Mouse (Mus musculus): ENCODE results near the gene Tenm2. TPM values are rescaled to one million over a fixed set of nuclear protein-coding genes. Genes with fewer than 3 reads are reported as not detected.

Gene Tenm2
- polyA plus RNA-seq, 1 experiment from 2014 or later: 0.23 TPM

GRCm38 (mm10) chr11:36305348-36305950, 930.3 kb downstream of the Tenm2 start:
- Histone ChIP-seq H3K9ac (no peak overlapping the region), H3K4me3 (no peak overlapping the region), H3K4me2 (no peak overlapping the region), H3K36me3 (no peaks in the 10 kb centered on the region), H3K27me3 (replicated peaks) (no peaks in the 10 kb centered on the region), H3K27ac (no peak overlapping the region), H3K9me3 (replicated peaks) (no peaks in the 10 kb centered on the region), H3K4me1 (no peaks in the 10 kb centered on the region)
- ATAC-seq: no peak
- 65% methylated on average over 10 of the region's 10 CpGs for WGBS (ENCODE audit: insufficient replicate concordance)

DNA sequence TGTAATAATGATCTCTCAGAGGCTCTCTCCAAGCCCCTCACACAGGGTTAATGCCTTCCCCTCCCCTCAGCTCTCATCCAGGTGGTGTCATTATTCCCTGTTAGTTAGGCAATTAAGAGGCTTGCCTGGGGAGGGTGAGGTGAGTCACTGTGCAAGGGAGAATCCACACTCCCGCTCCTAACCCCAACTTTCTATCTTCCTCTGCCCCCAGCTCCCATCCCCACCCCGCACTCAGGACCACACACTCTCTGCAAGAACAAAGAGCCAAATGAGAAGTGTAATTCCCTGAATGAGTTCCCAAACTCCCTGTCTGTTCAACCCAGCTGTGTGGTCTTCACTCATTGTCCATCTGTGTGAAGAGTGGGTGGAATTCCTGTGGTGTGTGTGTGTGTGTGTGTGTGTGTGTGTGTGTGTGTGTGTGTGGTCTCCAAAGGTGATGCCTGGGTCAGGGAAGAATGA, 932.8 kb downstream of the Tenm2 start:
- no peak for ATAC-seq
- Histone ChIP-seq H3K9ac (no peak overlapping the region), H3K4me2 (no peak overlapping the region), H3K36me3 (no peaks in the 10 kb centered on the region), H3K27ac (no peak overlapping the region), H3K4me1 (no peaks in the 10 kb centered on the region), H3K9me3 (replicated peaks) (no peaks in the 10 kb centered on the region), H3K4me3 (no peak overlapping the region), H3K27me3 (replicated peaks) (no peaks in the 10 kb centered on the region)
- WGBS (ENCODE audit: insufficient replicate concordance): 46% methylated on average over 2 of the region's 2 CpGs

DNA sequence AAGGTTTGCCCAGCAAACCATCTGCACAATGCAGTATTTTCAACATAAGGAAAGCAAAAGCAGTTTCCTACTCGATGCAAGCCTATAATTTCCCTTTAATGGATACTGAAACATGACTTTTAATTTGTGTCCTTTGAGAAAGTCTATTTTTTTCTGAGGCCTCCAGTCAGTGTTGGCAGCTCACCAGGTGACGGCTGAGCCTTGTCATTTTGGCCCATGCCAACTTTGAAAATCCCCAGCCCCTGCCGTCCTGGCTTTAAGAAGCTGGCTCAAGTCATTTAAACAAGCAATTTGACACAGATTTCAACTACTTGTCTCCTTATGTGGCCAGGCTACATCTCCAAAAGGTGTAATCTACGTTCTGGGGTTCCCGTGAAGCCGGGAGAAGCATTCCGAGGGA, 933.7 kb downstream of the Tenm2 start:
- 60% methylated on average over 7 of the region's 7 CpGs for WGBS (ENCODE audit: insufficient replicate concordance)
- H3K27me3 ChIP-seq (replicated peaks): no peaks in the 10 kb centered on the region
- no peaks in the 10 kb centered on the region for H3K9me3 ChIP-seq (replicated peaks)
- no peak overlapping the region for H3K9ac ChIP-seq
- no peak for ATAC-seq
- H3K27ac ChIP-seq: no peak overlapping the region
- H3K36me3 ChIP-seq: no peaks in the 10 kb centered on the region
- H3K4me2 ChIP-seq: no peak overlapping the region
- no peaks in the 10 kb centered on the region for H3K4me1 ChIP-seq
- H3K4me3 ChIP-seq: no peak overlapping the region

DNA sequence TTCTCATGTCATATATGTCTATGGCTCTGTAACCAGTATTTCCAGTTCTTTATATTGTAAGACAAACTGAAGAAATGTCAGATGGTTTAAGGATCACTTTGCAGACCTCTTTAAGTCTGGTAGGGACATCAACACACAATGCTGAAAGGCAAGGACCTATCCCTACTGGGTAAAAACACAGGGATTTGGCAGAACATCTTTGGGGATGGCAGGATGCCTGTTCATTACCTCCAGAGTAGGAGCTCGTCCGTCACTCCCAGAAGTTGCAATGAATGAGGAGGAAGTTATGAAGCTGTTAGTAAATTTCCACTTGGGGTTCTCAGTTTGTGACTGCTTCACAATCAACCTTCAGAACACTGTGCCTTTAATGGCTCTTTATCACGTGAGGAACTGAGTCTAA, 939.2 kb downstream of the Tenm2 start:
- H3K4me3 ChIP-seq: no peak overlapping the region
- no peaks in the 10 kb centered on the region for H3K4me1 ChIP-seq
- ATAC-seq: no peak
- no peaks in the 10 kb centered on the region for H3K36me3 ChIP-seq
- H3K9me3 ChIP-seq (replicated peaks): no peaks in the 10 kb centered on the region
- H3K27ac ChIP-seq: no peak overlapping the region
- no peak overlapping the region for H3K9ac ChIP-seq
- WGBS (ENCODE audit: insufficient replicate concordance): 54% methylated on average over 3 of the region's 3 CpGs
- H3K27me3 ChIP-seq (replicated peaks): no peaks in the 10 kb centered on the region
- no peak overlapping the region for H3K4me2 ChIP-seq

DNA sequence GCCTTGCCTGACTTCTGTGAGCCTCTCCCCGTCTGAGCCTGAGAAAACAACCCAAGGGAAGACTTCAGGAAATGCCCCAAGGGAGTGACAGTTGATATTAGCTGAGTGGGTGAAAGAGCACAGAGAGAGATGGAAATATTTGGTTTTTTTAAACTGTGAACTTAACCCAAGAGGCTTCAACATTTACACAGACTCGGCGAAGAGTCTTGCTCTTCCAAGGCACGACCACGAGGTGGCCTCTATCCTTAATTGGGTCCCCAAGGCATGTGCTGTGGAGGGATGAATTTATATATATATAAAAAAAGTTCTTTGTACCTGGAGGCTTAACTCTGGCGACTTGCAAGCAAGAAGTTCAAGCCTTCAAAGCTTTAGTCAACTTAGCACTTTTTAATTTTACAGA, 943.6 kb downstream of the Tenm2 start:
- Histone ChIP-seq H3K4me2 (no peak overlapping the region), H3K9ac (no peak overlapping the region), H3K4me3 (no peak overlapping the region), H3K36me3 (no peaks in the 10 kb centered on the region), H3K27me3 (replicated peaks) (no peaks in the 10 kb centered on the region), H3K9me3 (replicated peaks) (no peaks in the 10 kb centered on the region), H3K27ac (no peak overlapping the region), H3K4me1 (no peaks in the 10 kb centered on the region)
- ATAC-seq: no peak
- 45% methylated on average over 6 of the region's 6 CpGs for WGBS (ENCODE audit: insufficient replicate concordance)

GRCm38 (mm10) chr11:36286246-36286645, 949.5 kb downstream of the Tenm2 start:
- H3K4me1 ChIP-seq: no peaks in the 10 kb centered on the region
- ATAC-seq: no peak
- no peaks in the 10 kb centered on the region for H3K27me3 ChIP-seq (replicated peaks)
- H3K36me3 ChIP-seq: no peaks in the 10 kb centered on the region
- no peaks in the 10 kb centered on the region for H3K9me3 ChIP-seq (replicated peaks)
- no peak overlapping the region for H3K9ac ChIP-seq
- H3K4me3 ChIP-seq: no peak overlapping the region
- H3K27ac ChIP-seq: no peak overlapping the region
- no peak overlapping the region for H3K4me2 ChIP-seq
- 61% methylated on average over 6 of the region's 6 CpGs for WGBS (ENCODE audit: insufficient replicate concordance)

GRCm38 (mm10) chr11:36280533-36280932, 955.2 kb downstream of the Tenm2 start:
- Histone ChIP-seq H3K36me3 (no peaks in the 10 kb centered on the region), H3K4me3 (no peak overlapping the region), H3K9ac (no peak overlapping the region), H3K4me2 (no peak overlapping the region), H3K9me3 (replicated peaks) (no peaks in the 10 kb centered on the region), H3K4me1 (no peaks in the 10 kb centered on the region), H3K27me3 (replicated peaks) (no peaks in the 10 kb centered on the region), H3K27ac (no peak overlapping the region)
- 50% methylated on average over 7 of the region's 7 CpGs for WGBS (ENCODE audit: insufficient replicate concordance)
- ATAC-seq: peak; percentile 54; the same call in 1 of the 2 replicates

DNA sequence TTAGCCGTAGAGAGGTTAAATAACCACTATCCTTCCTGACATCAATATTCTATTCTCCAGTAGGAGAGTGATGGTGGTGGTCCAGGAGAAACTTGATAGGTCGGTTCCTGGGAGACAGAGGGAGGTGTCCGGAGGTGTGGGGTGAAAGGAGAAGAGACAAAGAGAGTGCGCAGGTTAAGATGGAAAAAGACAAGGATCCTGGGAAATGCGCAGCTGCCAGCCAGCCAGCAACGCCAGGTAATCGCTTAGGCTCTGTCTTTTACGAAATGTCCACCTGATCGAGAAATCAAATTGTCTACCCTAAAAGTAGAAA, 957.9 kb downstream of the Tenm2 start:
- Histone ChIP-seq H3K27ac (no peak overlapping the region), H3K4me1 (no peaks in the 10 kb centered on the region), H3K9me3 (replicated peaks) (no peaks in the 10 kb centered on the region), H3K9ac (no peak overlapping the region), H3K27me3 (replicated peaks) (no peaks in the 10 kb centered on the region), H3K4me3 (no peak overlapping the region), H3K4me2 (no peak overlapping the region), H3K36me3 (no peaks in the 10 kb centered on the region)
- no peak for ATAC-seq
- WGBS (ENCODE audit: insufficient replicate concordance): 77% methylated on average over 9 of the region's 9 CpGs

GRCm38 (mm10) chr11:36277192-36277902, 958.4 kb downstream of the Tenm2 start:
- no peak overlapping the region for H3K4me3 ChIP-seq
- no peak for ATAC-seq
- no peak overlapping the region for H3K9ac ChIP-seq
- H3K4me1 ChIP-seq: no peaks in the 10 kb centered on the region
- WGBS (ENCODE audit: insufficient replicate concordance): 71% methylated on average over 20 of the region's 20 CpGs
- no peak overlapping the region for H3K27ac ChIP-seq
- no peaks in the 10 kb centered on the region for H3K27me3 ChIP-seq (replicated peaks)
- H3K36me3 ChIP-seq: no peaks in the 10 kb centered on the region
- no peak overlapping the region for H3K4me2 ChIP-seq
- H3K9me3 ChIP-seq (replicated peaks): no peaks in the 10 kb centered on the region

DNA sequence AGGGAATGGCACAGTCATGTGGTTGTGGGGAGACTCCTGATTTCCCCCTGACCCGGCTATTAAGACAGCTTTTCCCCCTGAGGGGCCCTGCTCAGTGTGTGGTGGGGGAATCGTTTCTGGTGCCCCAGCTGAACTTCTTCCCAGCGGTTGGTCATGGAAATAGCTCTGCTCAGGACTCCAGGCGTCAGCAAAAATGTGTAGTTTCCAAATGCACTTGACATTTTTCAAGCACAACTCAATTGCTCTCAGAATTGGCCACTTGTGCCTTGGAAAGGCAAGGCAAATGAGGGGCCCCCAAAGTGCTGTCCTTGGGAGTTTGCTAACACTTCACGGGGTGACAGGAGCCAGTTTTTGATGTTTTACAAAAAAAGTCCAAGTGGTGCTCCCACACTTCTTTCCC, 959.7 kb downstream of the Tenm2 start:
- no peak overlapping the region for H3K4me3 ChIP-seq
- 32% methylated on average over 5 of the region's 5 CpGs for WGBS (ENCODE audit: insufficient replicate concordance)
- no peak for ATAC-seq

DNA sequence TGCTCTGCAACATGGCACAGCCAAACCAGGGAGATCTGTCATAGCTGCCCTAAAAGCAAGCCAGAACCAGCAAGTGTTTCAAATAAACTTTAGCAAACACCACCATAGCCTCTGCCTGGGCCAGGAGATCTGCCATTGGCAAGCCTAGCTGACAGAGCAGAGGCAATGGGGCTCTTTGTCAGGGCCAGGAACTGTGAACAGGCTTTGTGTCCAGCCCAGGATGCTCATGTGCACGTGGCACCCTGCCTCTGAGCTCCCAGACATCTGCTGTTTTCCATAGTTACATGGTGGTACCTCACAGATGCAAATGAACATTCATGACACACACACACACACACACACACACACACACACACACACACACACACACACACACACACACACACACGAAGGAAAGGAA, 963.6 kb downstream of the Tenm2 start:
- Histone ChIP-seq H3K27ac (no peak overlapping the region), H3K9ac (no peak overlapping the region), H3K4me3 (no peak overlapping the region), H3K4me2 (no peak overlapping the region), H3K4me1 (no peaks in the 10 kb centered on the region), H3K27me3 (replicated peaks) (no peaks in the 10 kb centered on the region), H3K36me3 (no peaks in the 10 kb centered on the region), H3K9me3 (replicated peaks) (no peaks in the 10 kb centered on the region)
- ATAC-seq: no peak
- 35% methylated on average over 2 of the region's 2 CpGs for WGBS (ENCODE audit: insufficient replicate concordance)

More for the DNA sequence above, 959.7 kb downstream of the Tenm2 start:
- H3K4me1 ChIP-seq: no peaks in the 10 kb centered on the region
- no peaks in the 10 kb centered on the region for H3K27me3 ChIP-seq (replicated peaks)
- H3K36me3 ChIP-seq: no peaks in the 10 kb centered on the region
- no peak overlapping the region for H3K9ac ChIP-seq
- no peak overlapping the region for H3K4me2 ChIP-seq
- no peaks in the 10 kb centered on the region for H3K9me3 ChIP-seq (replicated peaks)
- no peak overlapping the region for H3K27ac ChIP-seq

DNA sequence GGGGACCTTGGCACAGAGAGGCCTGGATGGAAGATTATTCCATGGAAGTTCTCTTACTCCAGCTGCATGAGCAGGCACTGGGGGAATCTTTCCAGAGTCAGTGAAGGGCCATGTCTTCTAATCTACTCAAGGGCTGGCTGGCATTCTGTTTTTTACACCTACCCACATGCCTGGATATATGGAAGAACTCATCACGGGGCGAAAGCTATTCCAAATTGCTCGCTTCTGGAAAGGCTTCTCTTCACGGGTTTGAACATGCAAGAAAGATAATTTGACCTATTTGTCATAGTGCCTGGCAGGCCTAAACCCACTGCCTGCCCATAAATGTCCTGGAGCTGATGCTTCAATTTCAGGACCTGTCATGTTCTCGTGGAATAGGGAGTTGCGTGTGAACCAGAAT, 965.8 kb downstream of the Tenm2 start:
- H3K36me3 ChIP-seq: no peaks in the 10 kb centered on the region
- 78% methylated on average over 6 of the region's 6 CpGs for WGBS (ENCODE audit: insufficient replicate concordance)
- no peaks in the 10 kb centered on the region for H3K4me1 ChIP-seq
- H3K27me3 ChIP-seq (replicated peaks): no peaks in the 10 kb centered on the region
- no peak overlapping the region for H3K9ac ChIP-seq
- ATAC-seq: no peak
- no peak overlapping the region for H3K4me2 ChIP-seq
- no peak overlapping the region for H3K4me3 ChIP-seq
- no peak overlapping the region for H3K27ac ChIP-seq
- no peaks in the 10 kb centered on the region for H3K9me3 ChIP-seq (replicated peaks)

Data from liver, embryonic 12.5 days (tissue).